Mouse (Mus musculus): ENCODE measurements around the gene Elavl4. TPM values are rescaled to one million over a fixed set of nuclear protein-coding genes. Genes with fewer than 3 reads are reported as not detected.

The Elavl4 gene
- polyA plus RNA-seq (2015; fragmentation: Nextera tagmentation; extraction: Ambion mirVana): 261 and 274 TPM in 2 replicates

DNA sequence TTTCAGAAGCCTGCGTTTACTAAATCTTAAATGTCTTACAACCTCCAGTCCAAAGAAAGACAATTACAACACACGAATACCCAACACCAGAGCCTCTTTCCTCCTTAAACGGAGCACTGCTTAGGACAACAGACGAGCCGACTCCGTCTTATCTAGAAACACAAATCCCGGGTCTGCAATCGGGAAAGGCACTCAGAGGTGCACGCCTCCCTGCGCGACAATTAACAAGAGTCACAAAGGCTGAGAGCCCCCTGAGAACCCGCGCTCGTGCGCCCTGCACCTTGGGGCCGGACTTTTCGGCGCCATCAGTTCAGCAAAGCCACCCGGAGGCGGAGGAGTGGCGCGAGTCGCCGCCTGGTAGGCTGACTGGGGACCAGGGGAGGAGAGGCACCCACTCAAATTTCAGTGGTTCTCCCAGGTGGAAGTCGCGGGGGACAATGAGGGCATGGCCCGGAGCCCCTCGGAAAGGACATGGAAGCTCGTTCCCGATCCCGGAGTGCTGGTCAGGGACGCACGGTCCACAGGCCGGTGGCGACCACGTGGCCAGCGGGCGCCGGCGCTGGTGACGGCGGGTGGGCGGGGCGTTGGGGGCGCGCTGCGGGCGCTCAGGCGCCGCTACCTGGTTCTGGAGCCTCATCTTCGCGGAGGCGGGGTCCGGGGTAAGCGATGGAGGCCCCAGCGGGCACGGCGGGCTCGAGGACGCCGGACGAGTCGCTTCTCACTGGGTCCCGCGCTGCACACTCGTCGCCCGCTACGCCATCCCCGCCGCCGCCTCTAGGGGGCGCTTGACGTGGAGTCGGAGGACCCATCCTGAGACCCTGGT, at the start of gene Elavl4:
TSS of gene Elavl4 (minus strand) at position 732 of the 823 bp plus-strand sequence.
- peaks cover 13% of the 10 kb centered on the region for H3K4me1 ChIP-seq
- ATAC-seq (replicated peaks): peak; percentile 95
- no peaks in the 10 kb centered on the region for H3K9me3 ChIP-seq
- H3K27ac ChIP-seq (replicated peaks): peak within 1 kb of the TSS; percentile 85
- no peaks in the 10 kb centered on the region for H3K36me3 ChIP-seq
- peak within 1 kb of the TSS; percentile 85 for H3K4me3 ChIP-seq
- H3K27me3 ChIP-seq: no peaks in the 10 kb centered on the region
- WGBS: under 1% methylated on average over 70 of the region's 75 CpGs
- peak within 1 kb of the TSS; percentile 82 for H3K9ac ChIP-seq (replicated peaks)
- H3K4me2 ChIP-seq (replicated peaks): peak within 1 kb of the TSS; percentile 61

DNA sequence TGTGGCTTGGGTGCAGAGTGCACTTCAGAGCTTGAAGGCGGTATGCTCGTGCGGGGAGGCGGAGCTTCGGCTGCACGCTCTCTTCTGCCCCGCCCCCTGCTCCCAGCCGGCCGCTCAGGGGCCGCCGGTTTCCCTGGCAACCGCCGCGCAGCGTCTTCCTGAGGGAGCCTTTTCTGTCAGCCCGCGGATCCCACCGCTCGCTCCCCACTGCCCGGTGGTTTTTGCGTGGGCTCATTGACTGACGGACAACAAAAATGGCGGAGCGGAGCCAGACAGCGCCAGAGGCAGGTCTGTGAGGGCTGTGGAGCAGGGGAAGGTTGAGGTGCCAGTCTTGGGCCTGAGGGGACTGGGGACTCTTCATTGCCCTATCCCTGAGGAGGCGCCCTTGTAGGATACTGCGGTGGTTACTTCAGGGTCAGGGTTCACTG, 45.9 kb upstream of the Elavl4 start, which contains the start of gene Agbl4:
TSS of gene Agbl4 (plus strand) at position 44 of the 428 bp plus-strand sequence.
- Histone ChIP-seq H3K4me1 (peaks cover 22% of the 10 kb centered on the region), H3K4me2 (replicated peaks) (peak within 1 kb of the TSS; percentile 66), H3K36me3 (no peaks in the 10 kb centered on the region), H3K9me3 (no peaks in the 10 kb centered on the region), H3K27ac (replicated peaks) (peak within 1 kb of the TSS; percentile 63), H3K27me3 (no peaks in the 10 kb centered on the region), H3K9ac (replicated peaks) (peak within 1 kb of the TSS; percentile 63), H3K4me3 (peak within 1 kb of the TSS; percentile 69)
- under 1% methylated on average over 27 of the region's 27 CpGs for WGBS
- ATAC-seq (replicated peaks): peak; percentile 100

GRCm38 (mm10) chr4:110396221-110396620, 44.5 kb upstream of the Elavl4 start:
- no peak for ATAC-seq (replicated peaks)

GRCm38 (mm10) chr4:110360568-110360967, 8.9 kb upstream of the Elavl4 start:
- Histone ChIP-seq H3K27ac (replicated peaks) (no peak overlapping the region), H3K36me3 (no peaks in the 10 kb centered on the region), H3K4me2 (replicated peaks) (no peak overlapping the region), H3K27me3 (no peaks in the 10 kb centered on the region), H3K9me3 (no peaks in the 10 kb centered on the region), H3K4me1 (no peaks in the 10 kb centered on the region), H3K4me3 (no peak overlapping the region), H3K9ac (replicated peaks) (no peak overlapping the region)
- WGBS: 38% methylated on average over 2 of the region's 2 CpGs
- ATAC-seq (replicated peaks): no peak

More at GRCm38 (mm10) chr4:110396221-110396620, 44.5 kb upstream of the Elavl4 start:
- H3K4me2 ChIP-seq (replicated peaks): no peak overlapping the region
- H3K36me3 ChIP-seq: no peaks in the 10 kb centered on the region
- no peak overlapping the region for H3K27ac ChIP-seq (replicated peaks)
- H3K4me1 ChIP-seq: peaks cover 22% of the 10 kb centered on the region
- WGBS: 30% methylated on average over 5 of the region's 5 CpGs
- no peaks in the 10 kb centered on the region for H3K27me3 ChIP-seq
- H3K9me3 ChIP-seq: no peaks in the 10 kb centered on the region
- no peak overlapping the region for H3K9ac ChIP-seq (replicated peaks)
- H3K4me3 ChIP-seq: no peak overlapping the region

DNA sequence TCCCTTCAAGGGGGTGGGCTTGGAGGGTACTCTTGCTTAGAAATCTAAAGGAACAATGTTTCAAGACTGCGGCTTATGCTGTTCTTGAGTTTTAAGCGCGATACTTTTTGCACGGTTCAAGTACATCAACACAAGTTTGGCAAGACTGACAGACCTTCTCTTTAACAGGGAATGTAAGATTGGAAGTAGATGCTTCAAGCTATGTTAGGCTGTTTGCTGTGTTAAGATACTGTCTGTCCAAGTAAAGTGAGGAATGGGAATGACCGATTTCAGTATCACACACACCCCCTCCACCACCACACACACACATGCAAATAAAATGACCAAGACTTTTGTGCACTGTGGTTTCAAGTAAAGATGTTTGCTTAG, 276 bp upstream of the Elavl4 start:
- WGBS: 5% methylated on average over 5 of the region's 5 CpGs
- H3K4me2 ChIP-seq (replicated peaks): peak overlapping the region; percentile 61
- peak overlapping the region; percentile 82 for H3K9ac ChIP-seq (replicated peaks)
- no peaks in the 10 kb centered on the region for H3K9me3 ChIP-seq
- H3K36me3 ChIP-seq: no peaks in the 10 kb centered on the region
- H3K27me3 ChIP-seq: no peaks in the 10 kb centered on the region
- peak overlapping the region; percentile 85 for H3K27ac ChIP-seq (replicated peaks)
- no peak for ATAC-seq (replicated peaks)
- H3K4me1 ChIP-seq: peaks cover 13% of the 10 kb centered on the region
- peak overlapping the region; percentile 85 for H3K4me3 ChIP-seq

DNA sequence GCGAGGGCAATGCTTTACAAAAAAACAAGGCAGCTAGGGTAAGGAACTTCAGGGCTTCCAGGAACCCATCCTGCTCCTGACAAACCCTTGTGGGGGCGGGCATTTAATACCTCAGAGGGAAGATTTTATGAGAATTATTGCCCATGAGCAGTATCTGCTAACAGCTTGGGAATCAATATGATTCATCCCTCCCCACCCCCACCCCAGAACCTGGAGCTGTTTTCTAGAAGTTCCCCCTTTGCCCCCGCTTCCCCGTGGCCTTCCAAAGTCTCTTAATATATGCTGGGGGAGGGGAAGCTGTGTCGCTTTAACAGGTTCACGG, 892 bp downstream of the Elavl4 start:
- ATAC-seq (replicated peaks): peak; percentile 19
- peak overlapping the region; percentile 85 for H3K27ac ChIP-seq (replicated peaks)
- peak overlapping the region; percentile 61 for H3K4me2 ChIP-seq (replicated peaks)
- no peaks in the 10 kb centered on the region for H3K9me3 ChIP-seq
- H3K36me3 ChIP-seq: no peaks in the 10 kb centered on the region
- H3K27me3 ChIP-seq: no peaks in the 10 kb centered on the region
- H3K9ac ChIP-seq (replicated peaks): peak overlapping the region; percentile 82
- WGBS: 4% methylated on average over 6 of the region's 6 CpGs
- peak overlapping the region; percentile 85 for H3K4me3 ChIP-seq
- H3K4me1 ChIP-seq: peaks cover 13% of the 10 kb centered on the region

DNA sequence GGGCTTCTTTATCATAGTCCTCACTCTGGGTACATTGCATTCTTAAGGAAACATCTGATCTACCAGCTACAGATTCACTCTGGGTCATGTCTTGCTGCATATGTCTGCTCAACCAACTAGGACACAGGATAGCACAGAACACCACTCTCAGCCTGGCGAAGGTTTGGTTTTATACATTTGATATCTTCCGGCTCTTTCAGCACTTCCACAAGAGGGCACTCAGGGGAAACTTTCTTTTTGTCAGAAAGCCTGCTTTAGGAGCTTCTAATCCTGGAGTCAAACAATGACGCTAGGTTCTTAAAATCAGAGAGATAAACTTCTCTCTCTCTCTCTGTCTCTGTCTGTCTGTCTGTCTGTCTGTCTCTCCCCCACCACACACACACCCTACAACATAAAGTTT, 27.8 kb downstream of the Elavl4 start:
- no peaks in the 10 kb centered on the region for H3K4me1 ChIP-seq
- no peaks in the 10 kb centered on the region for H3K9me3 ChIP-seq
- no peaks in the 10 kb centered on the region for H3K36me3 ChIP-seq
- H3K27ac ChIP-seq (replicated peaks): no peak overlapping the region
- H3K9ac ChIP-seq (replicated peaks): no peak overlapping the region
- no peak overlapping the region for H3K4me3 ChIP-seq
- 58% methylated on average over 3 of the region's 3 CpGs for WGBS
- no peak overlapping the region for H3K4me2 ChIP-seq (replicated peaks)
- no peaks in the 10 kb centered on the region for H3K27me3 ChIP-seq
- ATAC-seq (replicated peaks): no peak

GRCm38 (mm10) chr4:110312126-110312525, 39.6 kb downstream of the Elavl4 start:
- 3% methylated on average over 1 of the region's 1 CpGs for WGBS
- no peak for ATAC-seq (replicated peaks)
- no peaks in the 10 kb centered on the region for H3K27me3 ChIP-seq
- H3K9me3 ChIP-seq: no peaks in the 10 kb centered on the region
- H3K4me3 ChIP-seq: no peak overlapping the region
- H3K4me1 ChIP-seq: no peaks in the 10 kb centered on the region
- H3K9ac ChIP-seq (replicated peaks): no peak overlapping the region
- no peak overlapping the region for H3K4me2 ChIP-seq (replicated peaks)
- H3K27ac ChIP-seq (replicated peaks): no peak overlapping the region
- no peaks in the 10 kb centered on the region for H3K36me3 ChIP-seq

- H3K4me3 ChIP-seq: no peak overlapping the region
- no peak overlapping the region for H3K27ac ChIP-seq (replicated peaks)
- no peaks in the 10 kb centered on the region for H3K36me3 ChIP-seq
- H3K9me3 ChIP-seq: no peaks in the 10 kb centered on the region
- WGBS: 61% methylated on average over 5 of the region's 5 CpGs
- H3K27me3 ChIP-seq: no peaks in the 10 kb centered on the region
- H3K4me2 ChIP-seq (replicated peaks): no peak overlapping the region
- no peak for ATAC-seq (replicated peaks)
- peaks cover 3% of the 10 kb centered on the region; the same call in 1 of the 2 replicates for H3K4me1 ChIP-seq
- no peak overlapping the region for H3K9ac ChIP-seq (replicated peaks)
These were observed 44.7 kb downstream of the Elavl4 start for GRCm38 (mm10) chr4:110306972-110307371.

DNA sequence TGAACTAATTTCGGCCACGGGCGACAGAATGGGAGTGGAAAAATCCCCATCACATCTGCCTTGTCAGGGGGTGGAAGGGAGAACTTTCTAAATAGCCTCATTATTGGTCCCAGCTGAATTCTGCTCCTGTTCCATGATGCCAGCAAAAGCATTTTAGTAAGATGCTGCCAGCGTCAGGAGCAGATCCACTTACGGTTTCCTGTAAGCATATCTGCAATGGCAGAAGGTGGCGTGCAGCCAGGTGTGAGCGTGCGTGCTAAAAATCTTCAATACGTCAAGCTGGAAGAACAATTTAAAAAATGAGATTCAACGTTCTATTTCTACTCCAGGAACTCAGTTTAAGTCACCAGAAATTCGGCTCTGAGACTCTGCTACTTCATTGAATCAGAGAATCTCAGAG, 45.1 kb downstream of the Elavl4 start:
- Histone ChIP-seq H3K27me3 (no peaks in the 10 kb centered on the region), H3K27ac (replicated peaks) (no peak overlapping the region), H3K9ac (replicated peaks) (no peak overlapping the region), H3K4me2 (replicated peaks) (no peak overlapping the region), H3K36me3 (no peaks in the 10 kb centered on the region), H3K4me3 (no peak overlapping the region), H3K9me3 (no peaks in the 10 kb centered on the region), H3K4me1 (peaks cover 3% of the 10 kb centered on the region; the same call in 1 of the 2 replicates)
- no peak for ATAC-seq (replicated peaks)
- WGBS: 73% methylated on average over 11 of the region's 11 CpGs

DNA sequence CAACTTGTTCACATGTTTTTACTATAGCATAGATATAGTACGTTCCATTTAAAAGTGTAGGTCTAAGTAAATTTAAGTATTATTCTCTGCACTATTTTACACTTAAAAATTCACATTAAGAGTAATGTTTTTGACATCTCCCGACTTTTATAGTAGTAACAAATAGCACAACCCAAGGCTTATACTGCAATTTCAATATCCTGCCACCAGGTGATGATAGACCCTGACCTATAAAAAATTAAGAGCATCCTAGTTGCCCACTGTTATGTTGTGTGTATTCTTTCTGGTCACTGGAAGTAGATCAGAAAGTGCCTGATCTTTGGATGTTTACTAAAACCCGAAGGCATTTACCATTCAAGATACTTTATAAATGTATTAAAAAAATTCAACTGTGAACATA, 55.9 kb downstream of the Elavl4 start:
- Histone ChIP-seq H3K36me3 (no peaks in the 10 kb centered on the region), H3K4me1 (peaks cover 11% of the 10 kb centered on the region), H3K9me3 (no peaks in the 10 kb centered on the region), H3K27ac (replicated peaks) (no peak overlapping the region), H3K4me2 (replicated peaks) (no peak overlapping the region), H3K27me3 (no peaks in the 10 kb centered on the region), H3K9ac (replicated peaks) (no peak overlapping the region), H3K4me3 (no peak overlapping the region)
- ATAC-seq (replicated peaks): no peak
- WGBS: 91% methylated on average over 3 of the region's 3 CpGs

DNA sequence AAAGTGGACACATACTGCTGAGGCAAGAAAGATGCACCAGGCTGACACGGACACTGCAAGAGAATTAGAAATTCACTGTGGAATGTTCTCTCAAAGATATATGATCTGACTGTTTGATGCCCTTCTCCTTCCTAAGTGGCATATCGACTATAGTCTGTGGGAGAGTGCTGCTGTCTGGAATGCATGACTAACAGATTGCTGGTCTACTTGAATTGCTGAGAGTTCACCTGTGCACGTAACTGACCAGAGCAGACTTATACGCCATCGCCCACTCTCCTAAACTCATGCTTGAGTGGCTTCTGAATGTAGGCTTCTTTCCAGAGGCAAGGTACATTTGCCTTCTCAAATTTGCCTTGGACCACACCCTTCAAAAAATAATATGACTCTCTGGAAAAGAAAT, 58.5 kb downstream of the Elavl4 start:
- Histone ChIP-seq H3K4me1 (peaks cover 28% of the 10 kb centered on the region), H3K36me3 (no peaks in the 10 kb centered on the region), H3K27me3 (no peaks in the 10 kb centered on the region), H3K4me2 (replicated peaks) (no peak overlapping the region), H3K9me3 (no peaks in the 10 kb centered on the region), H3K9ac (replicated peaks) (no peak overlapping the region), H3K27ac (replicated peaks) (no peak overlapping the region), H3K4me3 (no peak overlapping the region)
- ATAC-seq (replicated peaks): no peak
- 85% methylated on average over 5 of the region's 5 CpGs for whole genome bisulfite sequencing
